Mouse (Mus musculus) retina, embryonic 14.5 days (tissue): ENCODE results near the gene Dapp1.
"Not testable (repeated sequence)": the region's sequence is repeated elsewhere in the genome, so short reads cannot be mapped to it uniquely, and the experiment has no call there.

Experiments used
- DNase-seq: peaks from one replicate; pipeline ENCODE4 v3.0.0-alpha.2; 2015; ENCODE audit warnings: low spot score

Dapp1 gene

GRCm38 (mm10) chr3:137954256-137954916, 27.0 kb downstream of the Dapp1 start:
- DNase-seq, result no peak

DNA sequence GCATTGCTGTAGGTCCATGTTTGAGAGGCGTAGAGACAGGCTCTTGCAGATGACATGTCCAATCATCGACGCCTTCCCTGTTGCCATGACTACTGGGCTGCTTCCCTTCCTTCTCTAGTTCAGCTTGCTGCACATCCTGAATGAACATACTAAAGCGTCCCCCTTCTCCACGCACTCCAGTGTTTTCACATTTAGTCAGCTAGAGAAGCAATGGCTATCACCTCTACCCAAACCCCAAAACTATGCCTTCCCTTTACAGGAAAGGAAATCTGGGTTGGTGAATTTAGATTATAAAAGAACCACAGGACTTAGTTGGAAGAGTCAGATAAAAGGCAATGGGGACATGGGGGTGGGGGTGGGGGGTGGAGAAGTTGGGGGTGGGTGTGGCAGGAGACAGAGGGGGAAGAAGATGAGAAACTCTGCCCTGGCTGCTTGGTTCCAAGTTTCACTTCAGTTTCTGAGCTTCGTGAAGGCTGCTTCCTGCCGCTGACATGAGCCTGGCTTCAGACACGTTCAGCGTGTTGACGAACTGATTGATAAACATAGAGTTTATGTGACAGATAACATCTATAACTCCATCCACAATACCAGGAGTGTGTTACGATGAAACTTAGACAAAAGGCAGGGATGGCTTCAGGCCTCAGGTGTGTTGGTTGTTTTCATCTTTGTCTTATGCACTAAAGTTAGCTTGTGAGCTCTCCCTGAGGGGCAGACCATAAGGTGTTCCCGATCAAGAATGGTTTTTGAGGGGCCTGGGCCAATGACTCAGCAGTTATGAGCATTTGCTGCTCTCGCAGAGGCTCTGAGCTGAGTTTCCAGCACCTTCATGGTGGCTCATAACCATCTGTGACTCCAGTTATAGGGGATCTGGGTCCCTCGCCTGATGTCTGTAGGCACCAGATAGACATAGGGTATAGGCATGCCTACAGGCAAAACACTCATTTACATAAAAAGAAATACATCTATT, 28.1 kb downstream of the Dapp1 start:
- DNase-seq, result peak; percentile 71

DNA sequence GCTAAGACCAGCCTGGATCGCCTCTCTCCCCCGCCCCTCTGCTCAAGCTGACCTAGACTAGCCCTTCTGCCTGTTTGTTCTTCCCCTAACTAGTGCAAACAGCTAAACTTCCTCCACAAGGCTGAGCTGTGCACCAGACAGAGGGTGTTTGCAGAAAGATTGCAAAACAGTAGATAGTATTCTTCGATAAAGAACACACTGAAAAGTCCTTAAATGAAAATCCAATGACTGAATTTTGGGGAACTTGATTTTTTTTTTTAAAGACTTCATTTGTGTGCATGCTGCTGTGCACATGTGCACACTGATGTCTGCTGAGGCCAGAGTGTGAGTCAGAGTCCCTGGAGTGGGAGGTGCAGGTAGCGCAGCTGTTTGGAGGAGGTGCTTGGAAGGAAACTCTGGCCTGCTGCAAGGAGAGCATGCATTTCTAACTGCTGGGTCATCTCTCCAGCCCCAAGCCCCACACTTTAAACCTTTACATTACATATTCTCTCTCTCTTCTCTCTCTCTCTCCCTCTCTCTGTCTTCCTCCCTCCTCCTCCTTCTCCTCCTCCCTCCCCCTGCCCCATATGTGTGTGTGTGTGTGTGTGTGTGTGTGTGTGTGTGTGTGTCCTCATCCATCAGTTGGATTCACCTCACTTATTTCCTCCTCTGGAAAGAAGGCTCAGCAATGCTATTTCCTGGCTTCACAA, 29.0 kb downstream of the Dapp1 start:
- DNase-seq, result no peak

GRCm38 (mm10) chr3:137951819-137952218, 29.5 kb downstream of the Dapp1 start:
- DNase-seq, result no peak

DNA sequence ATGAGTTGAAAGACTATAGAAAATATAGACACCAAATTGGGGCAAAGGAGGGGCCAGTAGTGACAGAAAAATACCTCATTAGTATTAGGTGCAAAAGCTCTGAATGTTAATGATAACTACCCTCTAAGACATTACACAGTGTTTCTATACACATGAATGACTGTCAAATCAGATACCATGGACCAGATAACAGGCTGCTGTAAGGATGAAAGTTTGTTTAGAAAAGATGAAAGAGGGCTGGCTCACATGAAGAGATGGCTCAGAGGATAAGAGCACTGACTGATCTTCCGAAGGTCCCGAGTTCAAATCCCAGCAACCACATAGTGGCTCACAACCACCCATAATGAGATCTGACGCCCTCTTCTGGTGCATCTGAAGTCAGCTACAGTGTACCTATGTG, 30.0 kb downstream of the Dapp1 start:
- DNase-seq, result not testable (repeated sequence)

GRCm38 (mm10) chr3:137950191-137950885, 31.0 kb downstream of the Dapp1 start:
- DNase-seq, result no peak

GRCm38 (mm10) chr3:137947525-137947924, 33.8 kb downstream of the Dapp1 start:
- DNase-seq, result no peak

- DNase-seq, result no peak
Measured at GRCm38 (mm10) chr3:137946827-137947226, 34.5 kb downstream of the Dapp1 start.

DNA sequence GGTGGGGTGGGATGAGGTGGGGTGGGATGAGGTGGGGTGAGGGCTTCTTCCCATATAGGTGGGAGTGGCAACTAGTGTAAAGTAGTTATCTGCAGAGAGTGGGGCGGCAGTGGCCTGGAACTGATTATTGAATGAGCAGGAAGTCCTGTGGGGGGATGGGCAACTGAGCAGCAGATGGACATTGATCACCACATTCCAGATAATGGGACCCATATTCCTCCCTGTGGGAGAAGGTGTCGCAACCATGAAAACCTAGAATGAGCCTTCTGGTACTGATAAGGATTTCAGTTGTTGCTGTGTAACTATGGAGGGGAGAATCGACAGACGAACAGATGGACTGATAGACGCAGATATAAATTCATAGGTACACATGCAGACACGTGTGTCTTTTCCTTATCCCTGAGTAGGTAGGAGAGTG, 37.6 kb downstream of the Dapp1 start:
- no peak for DNase-seq

- DNase-seq, result no peak
Measured at GRCm38 (mm10) chr3:137942098-137942622, 39.2 kb downstream of the Dapp1 start.

DNA sequence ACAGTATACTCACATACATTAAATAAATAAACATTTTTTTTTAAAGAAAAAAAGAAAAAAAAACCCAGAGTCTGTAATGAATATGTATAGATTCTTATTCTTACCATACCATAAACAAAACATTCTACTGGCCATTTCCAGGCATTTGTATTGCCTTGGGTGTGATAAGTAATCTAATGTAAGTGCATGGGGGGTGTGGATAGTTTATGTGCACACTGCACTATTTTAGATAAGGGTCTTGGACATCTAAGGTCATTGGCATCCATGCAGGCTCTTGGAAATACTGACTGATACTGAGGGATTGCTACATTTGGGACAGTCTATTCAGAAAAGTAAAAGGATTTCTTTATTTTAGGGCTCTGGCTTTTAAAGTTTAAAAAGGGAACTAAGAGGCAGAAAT, 39.8 kb downstream of the Dapp1 start:
- no peak for DNase-seq

- no peak for DNase-seq
Measured at GRCm38 (mm10) chr3:137940757-137941156, 40.6 kb downstream of the Dapp1 start.

DNA sequence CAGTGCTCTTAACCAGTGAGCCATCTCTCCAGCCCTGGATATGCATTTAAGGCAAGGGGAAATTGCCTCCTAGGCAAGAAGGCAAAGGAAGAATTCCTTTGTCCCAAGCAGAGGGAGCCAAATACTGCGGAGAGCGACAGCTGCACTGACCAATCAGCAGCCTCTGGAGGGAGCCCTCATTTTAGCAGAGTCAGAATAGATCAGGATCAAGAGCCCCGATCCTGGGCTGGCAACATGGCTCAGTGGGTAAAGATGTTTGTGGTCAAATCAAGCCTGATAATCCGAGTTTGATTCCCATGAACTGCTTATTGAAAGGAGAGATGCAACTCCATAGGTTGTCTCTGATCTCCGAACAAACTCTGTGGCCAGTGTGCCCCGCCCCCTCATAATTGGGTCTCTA, 42.7 kb downstream of the Dapp1 start:
- peak; percentile 77 for DNase-seq

- DNase-seq, result peak; percentile 47
Measured at GRCm38 (mm10) chr3:137936541-137936940, 44.8 kb downstream of the Dapp1 start.

GRCm38 (mm10) chr3:137935570-137936525, 45.5 kb downstream of the Dapp1 start:
- DNase-seq, result no peak

- DNase-seq, result no peak
Measured at GRCm38 (mm10) chr3:137933986-137934385, 47.4 kb downstream of the Dapp1 start.

DNA sequence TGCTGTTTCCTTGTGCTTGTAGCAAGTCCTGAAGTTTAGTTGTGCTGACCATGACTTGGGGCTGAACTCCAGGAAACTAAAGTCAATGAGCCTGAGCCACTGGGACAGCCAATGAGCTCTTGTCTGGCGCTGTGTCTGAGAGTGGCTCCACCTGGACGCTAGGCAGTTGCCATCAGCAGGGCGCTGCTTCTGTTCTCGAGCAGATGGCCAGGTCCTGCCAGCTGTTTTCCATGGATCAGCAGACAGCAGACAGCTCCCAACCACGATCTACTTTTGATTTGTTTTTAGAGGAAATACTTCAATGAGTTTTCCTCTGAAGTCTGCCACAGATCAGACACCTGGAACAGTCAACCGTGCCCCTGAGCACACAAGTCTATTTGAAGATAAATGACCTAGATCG, 48.6 kb downstream of the Dapp1 start:
- no peak for DNase-seq

DNA sequence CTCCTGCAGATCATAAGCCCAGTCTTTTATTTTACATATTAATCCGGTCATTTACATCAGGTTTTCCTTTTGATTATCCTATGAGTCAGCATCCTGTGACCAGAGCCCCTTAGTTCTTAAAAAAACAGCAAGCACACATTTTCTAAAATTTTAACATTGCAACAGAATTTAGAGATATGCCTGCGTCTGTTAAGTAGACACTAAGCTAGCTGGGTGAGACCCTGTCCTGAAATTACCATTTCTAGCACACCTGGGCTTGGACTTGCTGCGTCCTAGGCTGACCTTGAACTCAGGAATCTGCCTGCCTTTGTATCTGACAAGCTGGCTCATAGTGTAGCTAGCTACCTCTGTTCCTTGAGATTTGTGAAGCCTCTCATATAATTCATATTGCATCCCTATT, 51.4 kb downstream of the Dapp1 start:
- no peak for DNase-seq

DNA sequence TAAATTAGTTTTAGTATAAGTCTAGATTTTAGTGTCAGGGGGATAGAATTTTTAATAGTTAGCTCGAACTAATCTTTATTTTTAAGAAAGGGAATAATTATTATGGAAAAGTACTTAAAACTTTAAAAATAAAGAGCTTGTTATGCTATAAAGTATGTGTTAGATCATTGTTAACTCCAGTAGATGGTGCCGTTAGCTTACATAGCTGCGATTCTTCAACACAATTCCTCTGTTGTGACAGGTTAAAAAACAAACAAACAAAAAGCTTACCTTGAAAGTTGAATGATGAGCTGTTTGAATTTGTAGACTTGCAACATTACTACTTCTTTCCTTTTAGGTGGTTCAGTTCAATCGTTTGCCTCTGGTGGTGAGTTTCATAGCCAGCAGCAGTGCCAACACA, 54.3 kb downstream of the Dapp1 start:
- DNase-seq, result no peak

GRCm38 (mm10) chr3:137920594-137920993, 60.8 kb downstream of the Dapp1 start:
- DNase-seq, result no peak

GRCm38 (mm10) chr3:137919398-137919797, 61.9 kb downstream of the Dapp1 start:
- no peak for DNase-seq
